Mouse (Mus musculus) mouse embryonic stem cell (cell line): ENCODE data around the gene Lgr5.

Experiments
- in situ Hi-C, 2 experiments: fragments of 300-500 bp; cut with MboI; formaldehyde crosslinking; loops; 1 replicate in 1 of 2; 3 replicates in 1 of 2; pipeline ENCODE4 v1.14.3; 2019 to 2020; ENCODE audit warnings: low sequenced_read_pairs in 2 of 2, low pct_unique_long_range_greater_than_20kb in 1 of 2, mixed read lengths in 1 of 2; ENCODE audit not compliant: unreplicated experiment in 1 of 2

Lgr5 gene

GRCm38 (mm10) chr10:115579076-115579475 lies 8.5 kb downstream of the Lgr5 start:
- in situ Hi-C loops = no loop called here

- in situ Hi-C loops = no loop called here
These were observed 15.7 kb downstream of the Lgr5 start for GRCm38 (mm10) chr10:115571734-115572440.

GRCm38 (mm10) chr10:115571317-115571716 lies 16.3 kb downstream of the Lgr5 start:
- in situ Hi-C loops = no loop called here

- in situ Hi-C loops = no loop called here
These were observed 17.0 kb downstream of the Lgr5 start for GRCm38 (mm10) chr10:115570577-115570976.

- in situ Hi-C loops = no loop called here
These were observed 17.7 kb downstream of the Lgr5 start, which contains the start of gene A930009A15Rik for GRCm38 (mm10) chr10:115569712-115570491. Gene A930009A15Rik (plus strand): TSS chr10:115569986.

- in situ Hi-C loops = no loop called here
These were observed 23.6 kb downstream of the Lgr5 start for GRCm38 (mm10) chr10:115563961-115564360.

- in situ Hi-C loops = no loop called here
These were observed 24.5 kb downstream of the Lgr5 start for GRCm38 (mm10) chr10:115562911-115563686.

- in situ Hi-C loops = no loop called here
These were observed 26.3 kb downstream of the Lgr5 start for GRCm38 (mm10) chr10:115561136-115561880.

GRCm38 (mm10) chr10:115556738-115557242 lies 30.8 kb downstream of the Lgr5 start:
- in situ Hi-C loops = no loop called here

- in situ Hi-C loops = no loop called here
These were observed 32.3 kb downstream of the Lgr5 start for GRCm38 (mm10) chr10:115555191-115555765.

GRCm38 (mm10) chr10:115553352-115554113 lies 34.0 kb downstream of the Lgr5 start:
- in situ Hi-C loops = no loop called here

GRCm38 (mm10) chr10:115551069-115551468 lies 36.5 kb downstream of the Lgr5 start:
- in situ Hi-C loops = no loop called here

- in situ Hi-C loops = no loop called here
These were observed 37.3 kb downstream of the Lgr5 start for GRCm38 (mm10) chr10:115550253-115550652.

- in situ Hi-C loops = no loop called here
These were observed 44.7 kb downstream of the Lgr5 start for GRCm38 (mm10) chr10:115542917-115543316.

GRCm38 (mm10) chr10:115530746-115531145 lies 56.8 kb downstream of the Lgr5 start:
- in situ Hi-C loops = no loop called here

- in situ Hi-C loops = no loop called here
These were observed 57.8 kb downstream of the Lgr5 start for GRCm38 (mm10) chr10:115529768-115530167.

- in situ Hi-C loops = no loop called here
These were observed 58.7 kb downstream of the Lgr5 start for GRCm38 (mm10) chr10:115528892-115529291.
